Mouse (Mus musculus): ENCODE measurements at regions not wholly inside any gene's neighbourhood (a gene's known extent, or its start where the extent isn't known, plus 50 kb on each side); places are given as distances from the start of the nearest gene placed in this dataset.

- intact Hi-C loops (cut with DNase I; ENCODE audit: low total_unique reads): no loop called here
- no peak for DNase-seq
Measured at GRCm38 (mm10) chr11:8148485-8148825, 515.9 kb downstream of the Tns3 start.

- intact Hi-C loops (cut with DNase I; ENCODE audit: low total_unique reads): no loop called here
- no peak for DNase-seq
Measured at GRCm38 (mm10) chr11:8147790-8148484, 516.4 kb downstream of the Tns3 start.

DNA sequence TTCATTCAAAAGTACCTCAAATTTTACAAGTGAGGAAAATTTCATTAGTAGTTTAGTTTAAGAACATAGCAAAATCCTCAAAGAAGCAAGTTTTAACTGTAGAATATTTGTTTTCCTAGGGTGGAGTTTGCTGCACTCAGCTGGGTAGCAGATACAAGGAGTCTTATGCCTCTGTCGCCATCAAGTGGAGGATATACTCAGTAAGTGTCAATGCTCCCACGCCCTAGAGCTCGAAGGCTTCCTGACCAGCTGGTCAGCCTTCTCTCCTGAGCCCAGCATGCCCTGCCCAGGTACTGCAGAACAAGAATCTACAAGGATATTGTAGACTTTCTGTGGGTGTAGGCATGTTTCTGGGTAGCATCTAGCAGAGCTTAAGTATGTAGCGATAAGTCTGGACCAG, 527.0 kb downstream of the Tns3 start:
- intact Hi-C loops (cut with DNase I; ENCODE audit: low total_unique reads): loop anchor here (10.0 kb wide), 2 partner anchors 107 to 923 kb away; partner anchors contain the start of gene Igfbp3
- peak; percentile 20 for DNase-seq

- intact Hi-C loops (cut with DNase I; ENCODE audit: low total_unique reads): loop anchor here (10.0 kb wide), 2 partner anchors 108 to 922 kb away; partner anchors contain the start of gene Igfbp3
- DNase-seq: no peak
Measured at GRCm38 (mm10) chr11:8136666-8137065, 527.7 kb downstream of the Tns3 start.

GRCm38 (mm10) chr11:8109286-8109685, 555.0 kb downstream of the Tns3 start:
- DNase-seq: no peak

GRCm38 (mm10) chr11:8101091-8101490, 563.2 kb downstream of the Tns3 start:
- intact Hi-C loops (cut with DNase I; ENCODE audit: low total_unique reads): no loop called here
- no peak for DNase-seq

More at GRCm38 (mm10) chr11:8109286-8109685, 555.0 kb downstream of the Tns3 start:
- intact Hi-C loops (cut with DNase I; ENCODE audit: low total_unique reads): no loop called here

DNA sequence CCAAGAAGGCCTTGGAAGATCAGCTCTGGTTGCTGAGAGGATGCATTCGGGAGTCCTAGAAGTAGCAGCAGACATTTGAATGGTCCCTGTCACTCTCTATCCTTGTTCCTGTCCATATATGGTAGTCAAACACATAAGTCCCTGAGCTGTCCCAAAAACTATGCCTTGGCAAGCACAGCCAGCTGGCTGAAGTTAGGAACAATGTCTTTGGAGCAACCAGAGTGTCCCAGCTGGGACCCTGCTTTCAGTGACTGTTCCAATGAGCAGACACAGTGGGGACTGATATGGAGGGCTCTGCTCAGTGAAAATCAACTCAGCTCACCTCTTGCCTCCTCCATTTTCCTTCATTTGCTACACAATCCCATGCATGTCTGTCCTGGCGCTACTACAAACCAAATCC, 580.0 kb downstream of the Tns3 start:
- intact Hi-C loops (cut with DNase I; ENCODE audit: low total_unique reads): no loop called here
- DNase-seq: no peak

- intact Hi-C loops (cut with DNase I; ENCODE audit: low total_unique reads): no loop called here
- no peak for DNase-seq
Measured at GRCm38 (mm10) chr11:8082811-8083210, 581.5 kb downstream of the Tns3 start.

DNA sequence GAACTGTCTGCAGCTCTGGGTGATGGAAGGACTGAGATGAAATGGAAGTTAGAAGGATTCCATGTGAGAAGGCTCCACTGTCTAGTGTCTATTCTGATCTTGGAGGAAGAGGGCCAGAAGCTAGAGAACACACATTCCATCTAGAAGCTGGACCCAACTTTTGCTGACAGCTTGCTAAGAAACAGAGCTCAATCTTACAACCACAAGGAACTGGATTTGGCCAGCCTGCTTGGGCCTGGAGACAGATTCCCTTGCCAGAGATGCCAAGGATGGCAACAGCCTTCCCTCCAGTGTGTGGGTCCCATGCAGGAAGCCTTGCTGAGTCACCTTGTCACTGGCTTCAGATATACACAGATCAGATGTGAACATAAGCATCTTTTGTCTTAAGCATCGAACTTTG, 591.0 kb downstream of the Tns3 start:
- DNase-seq: no peak
- intact Hi-C loops (cut with DNase I; ENCODE audit: low total_unique reads): no loop called here

DNA sequence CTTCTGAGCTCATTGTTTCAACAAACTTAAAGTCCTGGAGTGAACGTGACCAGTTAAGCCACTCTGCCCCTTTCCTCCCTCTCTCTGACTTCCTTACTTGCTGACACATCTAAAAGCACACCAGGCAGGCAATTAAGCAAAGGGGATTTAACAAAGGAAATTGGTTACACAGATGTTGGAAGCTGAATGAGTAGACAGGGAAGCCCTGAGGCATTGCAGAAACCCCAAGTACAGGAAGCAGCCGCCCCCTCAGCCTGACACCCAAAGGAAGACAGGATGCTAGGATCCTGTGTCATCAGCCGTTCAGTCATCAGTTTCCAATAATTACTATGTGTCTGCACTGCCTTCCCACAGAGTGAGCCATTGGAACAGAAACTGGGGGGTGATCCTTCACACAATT, 595.5 kb downstream of the Tns3 start:
- intact Hi-C loops (cut with DNase I; ENCODE audit: low total_unique reads): no loop called here
- no peak for DNase-seq

DNA sequence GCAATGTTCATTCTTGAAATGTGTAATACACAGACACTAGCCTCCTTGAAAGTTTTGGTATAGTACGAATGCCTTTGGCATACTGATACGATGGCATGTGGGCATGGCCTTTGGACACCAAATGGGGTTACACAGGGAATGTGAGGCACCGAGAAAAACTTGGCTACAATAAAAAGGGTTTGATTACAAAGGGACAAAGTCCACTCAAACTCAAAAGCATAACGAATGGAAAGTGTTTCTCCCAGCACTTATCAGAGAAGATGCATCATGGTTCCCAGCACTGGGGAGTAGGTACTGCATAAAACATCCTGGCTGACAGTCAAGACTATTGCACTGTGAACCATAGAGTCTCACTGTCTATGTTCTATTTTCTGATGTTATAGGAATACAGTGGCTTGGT, 597.0 kb downstream of the Tns3 start:
- intact Hi-C loops (cut with DNase I; ENCODE audit: low total_unique reads): no loop called here
- DNase-seq: no peak

GRCm38 (mm10) chr11:8065811-8066210, 598.5 kb downstream of the Tns3 start:
- intact Hi-C loops (cut with DNase I; ENCODE audit: low total_unique reads): no loop called here
- DNase-seq: no peak

DNA sequence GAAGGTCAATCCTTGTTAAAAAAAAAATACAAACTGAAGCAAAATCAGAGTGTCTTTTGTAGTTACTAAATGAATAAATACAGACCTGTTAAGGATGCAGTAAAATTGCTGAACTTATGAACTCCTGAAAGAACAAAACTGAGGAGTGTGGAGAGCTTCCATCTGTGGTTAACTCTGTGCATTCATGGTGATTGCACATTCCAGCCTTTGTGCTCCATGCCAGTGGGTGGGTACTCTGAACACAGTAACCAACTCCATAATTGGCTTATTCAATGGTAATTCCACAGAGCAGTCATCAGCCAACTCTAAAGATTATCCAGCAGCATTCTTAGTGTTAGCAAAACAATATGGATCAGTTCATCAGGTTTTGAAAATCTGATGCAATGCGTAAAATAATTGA, 599.2 kb downstream of the Tns3 start:
- no peak for DNase-seq
- intact Hi-C loops (cut with DNase I; ENCODE audit: low total_unique reads): no loop called here

DNA sequence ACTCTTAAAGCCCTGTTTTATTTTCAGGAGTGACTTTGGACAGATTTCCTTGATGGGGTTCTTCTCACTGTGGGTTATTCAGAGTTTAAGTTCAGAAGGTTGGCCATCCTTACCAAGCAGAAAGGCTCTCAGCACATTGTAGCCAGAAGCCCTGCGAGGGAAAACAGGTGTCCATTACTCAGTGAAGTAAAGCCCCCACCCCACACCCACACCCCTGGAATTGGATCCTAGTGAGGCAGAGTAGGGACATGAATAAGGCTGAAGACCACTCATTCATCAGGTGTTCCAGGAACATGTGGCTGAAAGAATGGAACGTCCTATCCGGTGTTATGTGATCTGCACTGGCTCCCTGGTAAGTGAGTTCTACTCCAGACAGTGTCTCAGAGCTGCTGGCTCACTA, 602.3 kb downstream of the Tns3 start:
- intact Hi-C loops (cut with DNase I; ENCODE audit: low total_unique reads): no loop called here
- no peak for DNase-seq

- DNase-seq: no peak
Measured at GRCm38 (mm10) chr11:8061573-8061972, 602.8 kb downstream of the Tns3 start.

DNA sequence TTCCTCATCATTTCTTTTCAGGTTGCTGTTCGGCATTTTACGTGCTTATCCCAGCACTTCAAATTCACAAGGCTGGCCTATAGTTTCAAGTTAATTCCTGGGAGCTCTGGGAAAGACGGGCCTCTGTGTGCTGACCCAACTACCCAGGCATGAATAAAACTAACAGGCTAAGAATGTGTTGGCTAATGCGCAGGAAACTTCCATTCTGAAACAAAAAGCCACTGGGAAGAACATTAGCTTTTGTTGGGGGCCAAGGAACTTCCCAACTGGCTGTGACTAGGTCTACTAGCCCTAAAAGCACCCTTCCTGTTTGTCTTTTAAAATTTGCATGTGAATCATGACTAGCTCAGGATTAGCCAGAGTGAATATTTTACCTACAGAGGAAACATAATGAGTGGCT, 612.8 kb downstream of the Tns3 start:
- intact Hi-C loops (cut with DNase I; ENCODE audit: low total_unique reads): no loop called here
- no peak for DNase-seq

More at GRCm38 (mm10) chr11:8061573-8061972, 602.8 kb downstream of the Tns3 start:
- intact Hi-C loops (cut with DNase I; ENCODE audit: low total_unique reads): no loop called here

- intact Hi-C loops (cut with DNase I; ENCODE audit: low total_unique reads): no loop called here
- DNase-seq: no peak
Measured at GRCm38 (mm10) chr11:8045086-8045485, 619.2 kb downstream of the Tns3 start.

DNA sequence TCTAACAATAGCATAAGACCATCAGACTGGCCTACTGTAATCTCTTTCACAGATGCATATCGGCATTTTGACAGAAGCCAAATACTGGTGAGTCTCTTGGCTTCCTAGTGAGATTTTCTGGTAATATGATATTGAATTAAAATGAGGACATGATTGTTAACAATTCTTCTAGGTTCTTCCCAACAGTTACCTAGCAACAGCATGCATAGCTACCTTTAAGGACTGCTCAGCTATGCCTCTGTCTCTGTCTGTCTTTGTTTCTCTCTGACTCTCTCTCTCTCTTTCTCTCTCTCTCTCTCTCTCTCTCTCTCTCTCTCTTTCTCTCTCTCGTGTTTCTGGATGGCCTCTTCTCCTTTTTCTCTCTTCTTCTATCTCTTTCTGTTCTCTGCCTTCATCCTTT, 634.2 kb downstream of the Tns3 start:
- no peak for DNase-seq
- intact Hi-C loops (cut with DNase I; ENCODE audit: low total_unique reads): no loop called here

DNA sequence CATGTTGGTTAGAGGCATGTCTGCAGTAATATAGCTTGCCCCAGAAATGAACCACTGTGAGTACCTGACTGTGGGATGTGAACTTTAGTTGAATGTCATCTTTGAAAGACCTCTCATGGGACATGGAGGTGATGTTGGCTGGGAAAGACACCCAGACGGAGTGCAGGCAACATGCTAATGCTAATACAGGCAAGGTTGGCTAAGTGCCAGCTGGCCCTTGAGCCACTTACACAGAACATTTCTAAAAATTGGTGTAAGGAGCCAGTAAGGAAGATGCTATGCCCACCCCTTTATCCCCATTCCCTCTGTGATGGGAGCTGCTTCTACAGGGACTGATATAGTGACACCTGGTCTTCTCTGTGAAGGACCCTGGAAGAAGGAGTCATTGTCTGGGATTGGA, 656.5 kb downstream of the Tns3 start:
- no peak for DNase-seq
- intact Hi-C loops (cut with DNase I; ENCODE audit: low total_unique reads): no loop called here

GRCm38 (mm10) chr11:7981031-7981430, 683.3 kb downstream of the Tns3 start:
- intact Hi-C loops (cut with DNase I; ENCODE audit: low total_unique reads): no loop called here
- DNase-seq: no peak

DNA sequence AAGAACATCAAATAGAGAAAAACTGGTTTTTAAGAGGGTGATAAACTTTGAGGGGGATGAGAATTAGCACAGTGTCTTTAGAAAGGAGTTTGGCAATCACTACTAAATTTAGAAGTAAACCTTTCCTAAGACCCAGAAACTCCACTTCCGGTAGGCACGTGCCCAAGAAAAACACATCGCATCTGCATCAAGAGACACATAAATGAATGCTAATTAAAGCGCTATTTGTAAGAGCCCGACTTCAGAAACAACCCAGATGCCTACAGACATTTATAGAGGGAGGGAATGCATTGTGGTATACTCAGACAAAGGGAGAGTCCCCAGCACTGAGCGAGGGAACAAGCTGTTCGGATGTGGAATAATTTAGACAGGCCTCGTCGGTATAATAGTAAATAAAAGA, 688.5 kb downstream of the Tns3 start:
- intact Hi-C loops (cut with DNase I; ENCODE audit: low total_unique reads): no loop called here
- DNase-seq: no peak

- no peak for DNase-seq
- intact Hi-C loops (cut with DNase I; ENCODE audit: low total_unique reads): no loop called here
Measured at GRCm38 (mm10) chr11:7949931-7950330, 714.4 kb downstream of the Tns3 start.

Measured in gastrocnemius, postnatal 14 days (tissue).